Comparison of ENCODE assay signal across 8 mouse cellular contexts in genomic region chr3:86038648-86039047, GRCm38 (mm10). TPM values are rescaled to one million over a fixed set of nuclear protein-coding genes. Genes with fewer than 3 reads are reported as not detected.
DNase-seq lines count a peak whose midpoint lies in the region; ATAC-seq and TF ChIP-seq lines count a peak whose summit lies in the region.

No protein-coding gene starts in this region.

- intact Hi-C loops in gastrocnemius, postnatal 36 days (cut with DNase I) = loop anchor here (5.0 kb wide), 1 partner anchor 399 kb away; no protein-coding TSS in a partner anchor

- no peak for TF ChIP-seq POLR2A in testis, adult 2 months (IDR thresholded peaks at IDR 0.05; ENCODE audit: control insufficient read depth, low read depth, low read length)

- ATAC-seq in kidney, postnatal 0 days (replicated peaks; ENCODE audit: low FRiP score, low read depth) = no peak
- ATAC-seq in stomach, embryonic 15.5 days (ENCODE audit: insufficient read depth, low FRiP score, low read depth) = no peak

- DNase-seq in testis, postnatal 14 days (ENCODE audit: low spot score) = no peak
- DNase-seq in gastrocnemius, postnatal 36 days = peak; percentile 58 to 67
- peak; percentile 71 for DNase-seq in kidney, postnatal 0 days (ENCODE audit: low spot score)
- no peak for DNase-seq in frontal cortex, adult 2 months (ENCODE audit: extremely low spot score in 1 of 2, low spot score in 1 of 2)
- DNase-seq in left cerebral cortex, adult 8-10 months (ENCODE audit: low spot score in 2 of 2) = no peak
- DNase-seq in layer of hippocampus, postnatal 14 days (ENCODE audit: low spot score in 2 of 2) = no peak

- no peaks in the 10 kb centered on the region for H3K4me1 ChIP-seq in testis, adult 2 months (ENCODE audit: control insufficient read depth, insufficient read depth, low read length)
- no peaks in the 10 kb centered on the region; the same call in 1 of the 2 replicates for H3K4me1 ChIP-seq in kidney, postnatal 0 days (replicated peaks; ENCODE audit: insufficient read depth, low read length)
- H3K4me1 ChIP-seq in stomach, embryonic 15.5 days = peaks cover 12% of the 10 kb centered on the region; the same call in 1 of the 2 replicates

- 35% methylated on average over 3 of the region's 3 CpGs for WGBS in kidney, postnatal 0 days
- WGBS in stomach, embryonic 15.5 days = 35% methylated on average over 3 of the region's 3 CpGs

- H3K4me2 ChIP-seq in kidney, postnatal 0 days (ENCODE audit: low read length) = 0 out of 2 replicates have a peak overlapping the region, but pooled peaks have one; percentile 14
- no peak overlapping the region for H3K4me2 ChIP-seq in stomach, embryonic 15.5 days

- no peaks in the 10 kb centered on the region for H3K9me3 ChIP-seq in kidney, postnatal 0 days (replicated peaks; ENCODE audit: low read length)
- no peaks in the 10 kb centered on the region for H3K9me3 ChIP-seq in stomach, embryonic 15.5 days

- peak overlapping the region; percentile 27 for H3K27ac ChIP-seq in testis, adult 2 months (ENCODE audit: control insufficient read depth, insufficient read depth, low read depth, low read length)
- peak overlapping the region; percentile 55 for H3K27ac ChIP-seq in kidney, postnatal 0 days
- H3K27ac ChIP-seq in stomach, embryonic 15.5 days = peak overlapping the region; percentile 89

- no peak overlapping the region for H3K4me3 ChIP-seq in testis, adult 2 months (ENCODE audit: control insufficient read depth, low read depth, low read length)
- H3K4me3 ChIP-seq in kidney, postnatal 0 days (replicated peaks; ENCODE audit: low read depth, low read length) = no peak overlapping the region
- H3K4me3 ChIP-seq in stomach, embryonic 15.5 days (replicated peaks) = no peak overlapping the region

- no peaks in the 10 kb centered on the region for H3K27me3 ChIP-seq in testis, adult 2 months (ENCODE audit: control insufficient read depth, insufficient read depth, low read length)
- H3K27me3 ChIP-seq in kidney, postnatal 0 days (ENCODE audit: insufficient read depth, low read length) = no peaks in the 10 kb centered on the region
- H3K27me3 ChIP-seq in stomach, embryonic 15.5 days (replicated peaks) = no peaks in the 10 kb centered on the region

- H3K36me3 ChIP-seq in testis, adult 2 months (ENCODE audit: control insufficient read depth, insufficient read depth, low read length) = no peaks in the 10 kb centered on the region
- H3K36me3 ChIP-seq in kidney, postnatal 0 days (ENCODE audit: insufficient read depth, low read length) = no peaks in the 10 kb centered on the region
- peaks cover 11% of the 10 kb centered on the region; the same call in 1 of the 2 replicates for H3K36me3 ChIP-seq in stomach, embryonic 15.5 days

- H3K9ac ChIP-seq in kidney, postnatal 0 days (ENCODE audit: low read depth, low read length) = no peak overlapping the region
- H3K9ac ChIP-seq in stomach, embryonic 15.5 days = no peak overlapping the region

- TF ChIP-seq CTCF in testis, adult 2 months (IDR thresholded peaks at IDR 0.05; ENCODE audit: control insufficient read depth, insufficient read depth, insufficient replicate concordance, low read depth, low read length) = no peak
- TF ChIP-seq CTCF in kidney, postnatal 0 days (IDR thresholded peaks at IDR 0.05; ENCODE audit: low read depth) = no peak

RNA-seq across cellular contexts. Expression of gene Prss48, which starts 36.4 kb away (rescaled TPM):
- polyA plus RNA-seq in testis, adult 2 months (2012; rRNA removed) = 15.5 and 18.7 TPM in 2 replicates
- total RNA-seq in gastrocnemius, postnatal 36 days (2021) = not detected
- not detected in 2 replicates for polyA plus RNA-seq in kidney, postnatal 0 days (2015; fragmentation: Nextera tagmentation; extraction: Ambion mirVana)
- polyA plus RNA-seq in stomach, embryonic 15.5 days (2015; fragmentation: Nextera tagmentation; extraction: Ambion mirVana) = 0.23 TPM in 1 of 2 replicates, not detected in the other
- polyA plus RNA-seq in frontal cortex, adult 2 months (2012; rRNA removed) = not detected in 2 replicates
- not detected for total RNA-seq in left cerebral cortex, adult 8-10 months (2022)
- total RNA-seq in layer of hippocampus, postnatal 14 days (2021) = not detected

Comparison
In these comparisons a context has a peak if more than half of its experiments do, and no peak if none do; other contexts are left out.
1. H3K27ac ChIP-seq: peak in every context shown above with its lines; median percentile 89 in stomach, embryonic 15.5 days; 55 in kidney, postnatal 0 days; 27 in testis, adult 2 months.
2. DNase-seq: peak in gastrocnemius, postnatal 36 days (2 of 2) and kidney, postnatal 0 days (single experiment); none in testis, postnatal 14 days (single experiment), frontal cortex, adult 2 months (0 of 2), left cerebral cortex, adult 8-10 months (0 of 2) and layer of hippocampus, postnatal 14 days (0 of 2).
3. RNA of gene Prss48, which starts 36.4 kb away (polyA plus RNA-seq): 15.5 to 18.7 TPM in testis, adult 2 months; 0.23 TPM in stomach, embryonic 15.5 days, not detected in kidney, postnatal 0 days and not detected in frontal cortex, adult 2 months; every median in the first group is over 10 times any median in the second.